Mouse (Mus musculus): ENCODE data around the gene Ccdc142. TPM values are rescaled to one million over a fixed set of nuclear protein-coding genes. Genes with fewer than 3 reads are reported as not detected.

Ccdc142 gene
- total RNA-seq, 2 experiments from 2014 or later, result 11.3 to 13.3 TPM

Other genes with a start within 250 kb of the Ccdc142 start
- gene Sema4f, start 161.8 kb upstream of the Ccdc142 start, total RNA-seq (2014; fragmentation: Nextera tagmentation), result not detected in 2 replicates
- gene Sema4f, start 161.8 kb upstream of the Ccdc142 start, total RNA-seq (2017), result not detected in 2 replicates
- 11.4 and 16.2 TPM in 2 replicates for gene M1ap, start 154.7 kb upstream of the Ccdc142 start, total RNA-seq (2014; fragmentation: Nextera tagmentation)
- 7.5 and 10.2 TPM in 2 replicates for gene M1ap, start 154.7 kb upstream of the Ccdc142 start, total RNA-seq (2017)
- gene Dok1, start 68.1 kb upstream of the Ccdc142 start, total RNA-seq (2014; fragmentation: Nextera tagmentation), result 15.0 and 25.0 TPM in 2 replicates
- 24.2 and 46.1 TPM in 2 replicates for gene Dok1, start 68.1 kb upstream of the Ccdc142 start, total RNA-seq (2017)
- 0.67 and 8.2 TPM in 2 replicates for gene Loxl3, start 67.4 kb upstream of the Ccdc142 start, total RNA-seq (2014; fragmentation: Nextera tagmentation)
- 0.61 and 0.88 TPM in 2 replicates for gene Loxl3, start 67.4 kb upstream of the Ccdc142 start, total RNA-seq (2017)
- 246 and 368 TPM in 2 replicates for gene Aup1, start 47.1 kb upstream of the Ccdc142 start, total RNA-seq (2014; fragmentation: Nextera tagmentation)
- 115 and 128 TPM in 2 replicates for gene Aup1, start 47.1 kb upstream of the Ccdc142 start, total RNA-seq (2017)
- gene Htra2, start 46.3 kb upstream of the Ccdc142 start, total RNA-seq (2014; fragmentation: Nextera tagmentation), result 225 and 296 TPM in 2 replicates
- 97.5 and 128 TPM in 2 replicates for gene Htra2, start 46.3 kb upstream of the Ccdc142 start, total RNA-seq (2017)
- gene Dqx1, start 43.8 kb upstream of the Ccdc142 start, total RNA-seq (2014; fragmentation: Nextera tagmentation), result 6.0 and 7.9 TPM in 2 replicates
- gene Dqx1, start 43.8 kb upstream of the Ccdc142 start, total RNA-seq (2017), result 0.56 and 1.0 TPM in 2 replicates
- not detected in 2 replicates for gene Tlx2, start 31.3 kb upstream of the Ccdc142 start, total RNA-seq (2014; fragmentation: Nextera tagmentation)
- gene Tlx2, start 31.3 kb upstream of the Ccdc142 start, total RNA-seq (2017), result not detected in 2 replicates
- 25.1 and 27.3 TPM in 2 replicates for gene Pcgf1, start 23.7 kb upstream of the Ccdc142 start, total RNA-seq (2014; fragmentation: Nextera tagmentation)
- gene Pcgf1, start 23.7 kb upstream of the Ccdc142 start, total RNA-seq (2017), result 7.2 and 12.7 TPM in 2 replicates
- gene Lbx2, start 15.2 kb upstream of the Ccdc142 start, total RNA-seq (2014; fragmentation: Nextera tagmentation), result not detected in 2 replicates
- gene Lbx2, start 15.2 kb upstream of the Ccdc142 start, total RNA-seq (2017), result not detected in 2 replicates
- gene Gm42688, start within 50 bp of the Ccdc142 start, total RNA-seq (2014; fragmentation: Nextera tagmentation), result 7.7 and 8.3 TPM in 2 replicates
- gene Gm42688, start within 50 bp of the Ccdc142 start, total RNA-seq (2017), result 3.0 and 5.4 TPM in 2 replicates
- 50.1 and 97.7 TPM in 2 replicates for gene Mrpl53, start 7.4 kb downstream of the Ccdc142 start, total RNA-seq (2014; fragmentation: Nextera tagmentation)
- gene Mrpl53, start 7.4 kb downstream of the Ccdc142 start, total RNA-seq (2017), result 37.2 and 37.5 TPM in 2 replicates
- gene Mogs, start 13.9 kb downstream of the Ccdc142 start, total RNA-seq (2014; fragmentation: Nextera tagmentation), result 76.2 and 97.3 TPM in 2 replicates
- gene Mogs, start 13.9 kb downstream of the Ccdc142 start, total RNA-seq (2017), result 88.3 and 127 TPM in 2 replicates
- 29.1 and 56.6 TPM in 2 replicates for gene Wbp1, start 20.0 kb downstream of the Ccdc142 start, total RNA-seq (2014; fragmentation: Nextera tagmentation)
- 61.5 and 75.1 TPM in 2 replicates for gene Wbp1, start 20.0 kb downstream of the Ccdc142 start, total RNA-seq (2017)
- gene Ino80b, start 23.8 kb downstream of the Ccdc142 start, total RNA-seq (2014; fragmentation: Nextera tagmentation), result 11.2 and 20.1 TPM in 2 replicates
- gene Ino80b, start 23.8 kb downstream of the Ccdc142 start, total RNA-seq (2017), result 28.8 and 32.8 TPM in 2 replicates
- gene Rtkn, start 33.9 kb downstream of the Ccdc142 start, total RNA-seq (2014; fragmentation: Nextera tagmentation), result 0.49 TPM in 1 of 2 replicates, not detected in the other
- 0.42 TPM in 1 of 2 replicates, not detected in the other for gene Rtkn, start 33.9 kb downstream of the Ccdc142 start, total RNA-seq (2017)
- 4.5 TPM in 1 of 2 replicates, not detected in the other for gene Wdr54, start 54.8 kb downstream of the Ccdc142 start, total RNA-seq (2014; fragmentation: Nextera tagmentation)
- not detected in 2 replicates for gene Wdr54, start 54.8 kb downstream of the Ccdc142 start, total RNA-seq (2017)
- gene 1700003E16Rik, start 54.8 kb downstream of the Ccdc142 start, total RNA-seq (2014; fragmentation: Nextera tagmentation), result 0.52 TPM in 1 of 2 replicates, not detected in the other
- not detected in 2 replicates for gene 1700003E16Rik, start 54.8 kb downstream of the Ccdc142 start, total RNA-seq (2017)
- gene Dctn1, start 64.3 kb downstream of the Ccdc142 start, total RNA-seq (2014; fragmentation: Nextera tagmentation), result 45.8 and 68.1 TPM in 2 replicates
- 30.5 and 42.4 TPM in 2 replicates for gene Dctn1, start 64.3 kb downstream of the Ccdc142 start, total RNA-seq (2017)
- not detected in 2 replicates for gene Slc4a5, start 118.2 kb downstream of the Ccdc142 start, total RNA-seq (2014; fragmentation: Nextera tagmentation)
- gene Slc4a5, start 118.2 kb downstream of the Ccdc142 start, total RNA-seq (2017), result 0.91 TPM in 1 of 2 replicates, not detected in the other
- 20.4 and 44.9 TPM in 2 replicates for gene Mthfd2, start 224.3 kb downstream of the Ccdc142 start, total RNA-seq (2014; fragmentation: Nextera tagmentation)
- 26.9 and 30.5 TPM in 2 replicates for gene Mthfd2, start 224.3 kb downstream of the Ccdc142 start, total RNA-seq (2017)
- 58.8 and 60.6 TPM in 2 replicates for gene Mob1a, start 224.4 kb downstream of the Ccdc142 start, total RNA-seq (2014; fragmentation: Nextera tagmentation)
- gene Mob1a, start 224.4 kb downstream of the Ccdc142 start, total RNA-seq (2017), result 117 and 119 TPM in 2 replicates
- gene Bola3, start 247.5 kb downstream of the Ccdc142 start, total RNA-seq (2014; fragmentation: Nextera tagmentation), result 127 and 162 TPM in 2 replicates
- gene Bola3, start 247.5 kb downstream of the Ccdc142 start, total RNA-seq (2017), result 90.1 and 125 TPM in 2 replicates